Mouse (Mus musculus) neural tube, embryonic 11.5 days (tissue): ENCODE results near the gene Agpat4. TPM values are rescaled to one million over a fixed set of nuclear protein-coding genes. Genes with fewer than 3 reads are reported as not detected.

Source experiments
- ATAC-seq: fragments of 200-750 bp; cut with Nextera tagmentation; 2 replicates; pipeline ENCODE4 v1.8.0; 2017; ENCODE audit warnings: moderate number of reproducible peaks, mild to moderate bottlenecking, moderate TSS enrichment, moderate library complexity; ENCODE audit not compliant: insufficient read depth, low FRiP score, low TSS enrichment
- DNase-seq: peaks from one replicate; pipeline ENCODE4 v3.0.0-alpha.2; 2015; ENCODE audit warnings: low spot score
- H3K27ac ChIP-seq: fragments of 300-500 bp; sonication (generic); 2 replicates; pipeline ENCODE4 v1.5.1; 2014; ENCODE audit warnings: low read depth, mild to moderate bottlenecking, low read length
- H3K27me3 ChIP-seq: fragments of 300-500 bp; sonication (generic); 2 replicates; pipeline ENCODE4 v1.6.1; 2014; ENCODE audit warnings: mild to moderate bottlenecking, low read length, mixed read lengths; ENCODE audit not compliant: control insufficient read depth, insufficient read depth
- H3K36me3 ChIP-seq: fragments of 300-500 bp; sonication (generic); 2 replicates; pipeline ENCODE4 v1.6.1; 2014; ENCODE audit warnings: mild to moderate bottlenecking, low read length, moderate library complexity, mixed read lengths; ENCODE audit not compliant: control insufficient read depth, insufficient read depth
- H3K4me1 ChIP-seq: fragments of 300-500 bp; sonication (generic); 2 replicates; pipeline ENCODE4 v1.6.1; 2014; ENCODE audit warnings: low read length, mixed read lengths; ENCODE audit not compliant: control insufficient read depth, insufficient read depth
- H3K4me2 ChIP-seq: fragments of 300-500 bp; sonication (generic); 2 replicates; pipeline ENCODE4 v1.6.1; 2014; ENCODE audit warnings: low read depth, mild to moderate bottlenecking, moderate library complexity
- H3K4me3 ChIP-seq: fragments of 300-500 bp; sonication (generic); 2 replicates; pipeline ENCODE4 v1.5.1; 2014; ENCODE audit warnings: low read depth, low read length
- H3K9ac ChIP-seq: fragments of 300-500 bp; sonication (generic); 2 replicates; pipeline ENCODE4 v1.6.1; 2014; ENCODE audit warnings: mild to moderate bottlenecking, low read length
- H3K9me3 ChIP-seq: fragments of 300-500 bp; sonication (generic); 2 replicates; pipeline ENCODE4 v1.6.1; 2016; ENCODE audit warnings: low read length; ENCODE audit not compliant: control insufficient read depth
- WGBS: fragments of 180-500 bp; shearing (Covaris S2); extraction: QIAGEN DNeasy Blood & Tissue Kit; methylation state at CpG from one replicate; pipeline ENCODE4 v1.1.7; 2014; 5-methylcytosine and 5-hydroxymethylcytosine counted together
- polyA plus RNA-seq: library from polyadenylated mRNA; unstranded; fragments of >200 nt; fragmentation: Nextera tagmentation; extraction: Ambion mirVana; gene quantifications from 2 replicates; pipeline ENCODE4 v1.2.1, GENCODE M21; 2014

Agpat4 gene
- polyA plus RNA-seq, 1 experiment from 2014 or later = 26.0 TPM

- H3K9me3 ChIP-seq = no peaks in the 10 kb centered on the region
- no peaks in the 10 kb centered on the region for H3K36me3 ChIP-seq
- 66% methylated on average over 15 of the region's 15 CpGs for WGBS
- H3K27ac ChIP-seq = no peak overlapping the region
- no peak overlapping the region for H3K9ac ChIP-seq
- no peak overlapping the region for H3K4me3 ChIP-seq
- no peak overlapping the region for H3K4me2 ChIP-seq
- no peak for ATAC-seq
- no peaks in the 10 kb centered on the region for H3K27me3 ChIP-seq
- peaks cover 23% of the 10 kb centered on the region for H3K4me1 ChIP-seq
- no peak for DNase-seq
These were observed 85.0 kb downstream of the Agpat4 start for GRCm38 (mm10) chr17:12203414-12203897.

- Histone ChIP-seq H3K4me2 (no peak overlapping the region), H3K27ac (no peak overlapping the region), H3K27me3 (no peaks in the 10 kb centered on the region), H3K36me3 (no peaks in the 10 kb centered on the region), H3K4me3 (no peak overlapping the region), H3K9me3 (no peaks in the 10 kb centered on the region), H3K9ac (no peak overlapping the region), H3K4me1 (peaks cover 23% of the 10 kb centered on the region)
- 72% methylated on average over 3 of the region's 3 CpGs for WGBS
- ATAC-seq (no peak), DNase-seq (no peak)
These were observed 85.7 kb downstream of the Agpat4 start for GRCm38 (mm10) chr17:12204246-12204645.

GRCm38 (mm10) chr17:12204689-12205014 lies 86.1 kb downstream of the Agpat4 start:
- WGBS = 76% methylated on average over 3 of the region's 3 CpGs
- DNase-seq = no peak
- H3K27ac ChIP-seq = no peak overlapping the region

DNA sequence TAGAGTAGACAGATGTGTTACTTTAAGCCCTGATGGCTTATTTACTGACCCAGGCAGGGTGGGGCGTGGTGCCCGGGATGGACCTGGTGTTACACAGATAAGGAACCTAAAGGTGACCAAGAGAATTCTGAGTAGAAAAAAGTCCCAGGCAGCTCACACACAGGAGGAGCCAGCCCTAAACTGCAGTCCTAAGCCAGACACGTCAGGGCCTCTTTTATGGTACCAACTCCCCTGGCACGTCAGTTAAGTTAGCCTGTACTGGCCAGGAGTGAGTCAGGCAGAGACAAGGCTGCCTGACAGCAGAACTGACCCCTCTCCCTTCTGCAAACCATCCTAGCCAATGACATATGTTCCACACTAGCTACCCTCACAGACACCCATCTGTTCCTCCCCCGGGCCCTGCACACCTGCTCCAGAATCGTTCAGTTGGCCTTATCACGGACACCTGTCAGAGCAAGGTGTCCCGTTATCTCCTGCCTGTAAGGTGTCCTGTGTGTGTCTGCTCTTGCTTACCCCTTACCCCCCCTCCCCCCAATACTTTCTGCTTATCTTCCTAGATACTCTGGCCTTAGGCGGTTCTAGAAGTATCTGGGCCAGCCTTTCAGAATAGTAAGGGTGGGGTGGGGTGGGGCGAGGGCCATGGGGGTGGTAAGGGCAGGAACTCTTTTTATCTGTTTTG lies 86.7 kb downstream of the Agpat4 start:
- H3K9ac ChIP-seq = no peak overlapping the region
- H3K9me3 ChIP-seq = no peaks in the 10 kb centered on the region
- H3K4me2 ChIP-seq = no peak overlapping the region
- no peak overlapping the region for H3K4me3 ChIP-seq
- no peaks in the 10 kb centered on the region for H3K27me3 ChIP-seq
- DNase-seq (no peak), ATAC-seq (peak; percentile 42; the same call in 1 of the 2 replicates)
- WGBS = 57% methylated on average over 10 of the region's 10 CpGs
- H3K27ac ChIP-seq = peak overlapping the region; percentile 75
- H3K36me3 ChIP-seq = no peaks in the 10 kb centered on the region
- H3K4me1 ChIP-seq = peaks cover 23% of the 10 kb centered on the region

More at GRCm38 (mm10) chr17:12204689-12205014, 86.1 kb downstream of the Agpat4 start:
- no peak overlapping the region for H3K4me2 ChIP-seq
- H3K9me3 ChIP-seq = no peaks in the 10 kb centered on the region
- H3K36me3 ChIP-seq = no peaks in the 10 kb centered on the region
- H3K27me3 ChIP-seq = no peaks in the 10 kb centered on the region
- H3K4me1 ChIP-seq = peaks cover 23% of the 10 kb centered on the region
- no peak overlapping the region for H3K9ac ChIP-seq
- no peak overlapping the region for H3K4me3 ChIP-seq
- no peak for ATAC-seq

DNA sequence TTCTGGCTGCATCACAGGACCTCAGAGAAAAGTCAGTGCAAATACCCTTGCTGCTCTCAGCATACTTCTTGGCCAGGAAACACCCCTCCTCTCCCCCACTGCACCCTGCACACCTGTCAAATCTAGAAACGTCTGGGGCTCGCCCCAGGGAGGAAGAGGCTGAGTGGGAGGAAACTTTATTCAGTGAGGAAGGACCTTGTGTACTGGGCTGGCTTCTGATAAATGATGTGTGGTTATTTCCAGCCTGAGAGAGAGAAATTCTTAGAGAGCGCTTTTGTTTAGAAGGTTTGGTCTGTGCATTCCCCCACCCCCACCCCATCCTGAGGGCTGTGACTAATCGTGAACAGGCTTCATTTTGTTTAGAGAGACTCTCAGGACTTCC lies 87.2 kb downstream of the Agpat4 start:
- Histone ChIP-seq H3K36me3 (no peaks in the 10 kb centered on the region), H3K4me3 (no peak overlapping the region), H3K27me3 (no peaks in the 10 kb centered on the region), H3K9me3 (no peaks in the 10 kb centered on the region), H3K4me1 (peaks cover 23% of the 10 kb centered on the region), H3K4me2 (no peak overlapping the region), H3K27ac (peak overlapping the region; percentile 75), H3K9ac (peak overlapping the region; percentile 26; the same call in 1 of the 2 replicates)
- ATAC-seq = peak; percentile 33
- DNase-seq = peak; percentile 49
- 28% methylated on average over 4 of the region's 4 CpGs for WGBS

DNA sequence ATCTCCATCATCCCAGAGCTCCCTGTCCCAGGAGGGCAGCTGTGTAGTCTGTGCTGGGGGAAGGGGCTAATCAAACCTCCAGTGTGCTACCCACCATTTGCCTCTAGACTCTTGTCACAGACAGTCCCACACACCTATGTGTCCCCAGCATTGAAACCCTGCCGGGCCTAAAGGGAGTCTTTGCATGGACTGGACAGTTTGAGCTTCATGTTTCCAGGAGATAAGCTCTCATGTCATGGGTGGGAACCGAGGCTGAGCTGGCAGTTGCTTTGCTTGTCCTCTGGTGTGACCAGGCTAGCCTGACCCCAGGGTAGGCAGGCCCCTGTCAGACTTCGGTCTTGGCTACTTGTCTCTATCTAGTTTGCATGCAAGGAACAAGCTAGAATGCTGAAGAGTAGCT lies 87.7 kb downstream of the Agpat4 start:
- peak overlapping the region; percentile 26 for H3K9ac ChIP-seq
- H3K27ac ChIP-seq = peak overlapping the region; percentile 75
- H3K4me1 ChIP-seq = peaks cover 23% of the 10 kb centered on the region
- ATAC-seq (peak; percentile 20), DNase-seq (no peak)
- no peak overlapping the region for H3K4me3 ChIP-seq
- H3K27me3 ChIP-seq = no peaks in the 10 kb centered on the region
- H3K36me3 ChIP-seq = no peaks in the 10 kb centered on the region
- H3K9me3 ChIP-seq = no peaks in the 10 kb centered on the region
- H3K4me2 ChIP-seq = no peak overlapping the region
- WGBS = 75% methylated on average over 3 of the region's 3 CpGs

GRCm38 (mm10) chr17:12207022-12207548 lies 88.6 kb downstream of the Agpat4 start:
- Histone ChIP-seq H3K9ac (peak overlapping the region; percentile 38), H3K4me2 (no peak overlapping the region), H3K27me3 (no peaks in the 10 kb centered on the region), H3K4me3 (no peak overlapping the region), H3K4me1 (peaks cover 23% of the 10 kb centered on the region), H3K36me3 (no peaks in the 10 kb centered on the region), H3K27ac (peak overlapping the region; percentile 56; the same call in 1 of the 2 replicates), H3K9me3 (no peaks in the 10 kb centered on the region)
- 30% methylated on average over 1 of the region's 1 CpGs for WGBS
- ATAC-seq (no peak), DNase-seq (no peak)

GRCm38 (mm10) chr17:12209481-12209880 lies 91.0 kb downstream of the Agpat4 start:
- no peaks in the 10 kb centered on the region for H3K27me3 ChIP-seq
- WGBS = 84% methylated on average over 4 of the region's 4 CpGs
- no peaks in the 10 kb centered on the region for H3K9me3 ChIP-seq
- no peak overlapping the region for H3K9ac ChIP-seq
- DNase-seq (no peak), ATAC-seq (no peak)
- no peak overlapping the region for H3K4me2 ChIP-seq
- no peak overlapping the region for H3K27ac ChIP-seq
- H3K4me1 ChIP-seq = peaks cover 23% of the 10 kb centered on the region
- H3K4me3 ChIP-seq = no peak overlapping the region
- H3K36me3 ChIP-seq = no peaks in the 10 kb centered on the region

DNA sequence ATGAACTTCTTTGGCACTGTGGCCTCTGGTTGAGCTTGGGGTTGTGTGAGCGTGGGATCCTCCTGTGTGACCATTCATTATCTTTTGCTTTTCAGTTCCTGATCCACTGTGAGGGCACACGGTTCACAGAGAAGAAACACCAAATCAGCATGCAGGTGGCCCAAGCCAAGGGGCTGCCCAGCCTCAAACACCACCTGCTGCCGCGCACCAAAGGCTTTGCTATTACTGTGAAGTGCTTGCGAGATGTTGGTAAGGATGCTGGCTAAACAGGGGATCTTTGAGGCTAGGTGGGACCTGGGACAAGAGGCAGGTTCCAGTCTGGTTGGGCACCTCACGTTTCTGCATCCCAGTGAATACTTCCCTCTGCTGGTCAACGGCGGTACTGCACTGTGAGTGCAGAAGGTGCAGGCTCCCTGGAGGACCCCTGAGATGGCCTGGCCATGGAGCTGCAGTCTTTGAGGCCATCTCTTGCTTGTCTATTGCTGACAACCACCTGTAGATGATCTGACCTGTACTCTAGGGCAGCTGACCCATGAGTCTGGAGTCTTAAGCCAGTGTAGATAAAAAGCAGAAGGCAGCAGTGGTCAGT lies 92.1 kb downstream of the Agpat4 start:
- peak; percentile 60; the same call in 1 of the 2 replicates for ATAC-seq
- Histone ChIP-seq H3K9me3 (no peaks in the 10 kb centered on the region), H3K4me3 (no peak overlapping the region), H3K27ac (no peak overlapping the region), H3K4me1 (peaks cover 15% of the 10 kb centered on the region), H3K4me2 (no peak overlapping the region), H3K9ac (no peak overlapping the region), H3K27me3 (no peaks in the 10 kb centered on the region), H3K36me3 (no peaks in the 10 kb centered on the region)
- 36% methylated on average over 8 of the region's 8 CpGs for WGBS
- peak; percentile 86 for DNase-seq
